15 mouse cellular contexts compared by ENCODE assay signal in the genomic region with DNA sequence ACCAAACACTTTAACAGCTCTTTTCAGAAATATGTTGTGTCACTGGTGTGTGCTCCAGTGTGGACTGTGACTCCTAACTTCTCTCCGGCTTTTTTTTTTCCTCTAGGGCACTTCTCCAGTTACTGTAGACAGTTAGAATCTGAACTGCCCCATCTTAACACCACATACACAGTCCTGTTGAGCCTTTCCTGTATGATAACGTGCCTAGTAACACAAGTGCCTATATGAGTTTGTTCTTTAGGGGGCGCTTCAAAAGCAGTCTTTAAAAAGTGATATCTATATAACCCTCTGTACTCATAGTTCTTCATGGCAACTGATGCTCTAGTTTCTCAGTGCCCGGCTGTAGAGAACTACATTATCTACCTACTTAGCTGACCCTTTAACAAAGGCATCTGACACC.
"Had no signal": no experiment of that assay in that cellular context is flagged by ENCODE, and none has a peak within 500 bp of the region (broad histone marks: within the 10 kb centered on the region; RNA-seq: fewer than 3 reads in every experiment).

No protein-coding gene starts in this region.

- H3K4me1 ChIP-seq: intestine, embryonic 15.5 days; kidney, embryonic 15.5 days; limb, embryonic 12.5 days; midbrain, embryonic 15.5 days; neural tube, embryonic 13.5 days had no signal

- H3K36me3 ChIP-seq: intestine, embryonic 15.5 days; kidney, embryonic 15.5 days; limb, embryonic 12.5 days; midbrain, embryonic 15.5 days; neural tube, embryonic 13.5 days had no signal

- H3K27me3 ChIP-seq: intestine, embryonic 15.5 days; kidney, embryonic 15.5 days; limb, embryonic 12.5 days; midbrain, embryonic 15.5 days; neural tube, embryonic 13.5 days had no signal

- H3K4me3 ChIP-seq: intestine, embryonic 15.5 days; kidney, embryonic 15.5 days; limb, embryonic 12.5 days; midbrain, embryonic 15.5 days; neural tube, embryonic 13.5 days had no signal

- H3K9me3 ChIP-seq: intestine, embryonic 15.5 days; kidney, embryonic 15.5 days; limb, embryonic 12.5 days; midbrain, embryonic 15.5 days; neural tube, embryonic 13.5 days had no signal

- H3K9ac ChIP-seq: intestine, embryonic 15.5 days; kidney, embryonic 15.5 days; limb, embryonic 12.5 days; liver, embryonic 14.5 days; midbrain, embryonic 15.5 days; neural tube, embryonic 13.5 days had no signal

- H3K27ac ChIP-seq: intestine, embryonic 15.5 days; kidney, embryonic 15.5 days; limb, embryonic 12.5 days; liver, embryonic 14.5 days; midbrain, embryonic 15.5 days; neural tube, embryonic 13.5 days had no signal

- ATAC-seq: intestine, embryonic 15.5 days; midbrain, embryonic 15.5 days had no signal

- DNase-seq: kidney, adult 2 months; kidney, postnatal 14 days; layer of hippocampus, postnatal 36 days; lung, adult 2 months; lung, postnatal 14 days; retina, postnatal 1 day; right cerebral cortex, postnatal 4 days; spleen, adult 18-20 months had no signal

- H3K4me2 ChIP-seq: intestine, embryonic 15.5 days; kidney, embryonic 15.5 days; limb, embryonic 12.5 days; midbrain, embryonic 11.5 days; midbrain, embryonic 15.5 days; neural tube, embryonic 13.5 days had no signal
